Mouse (Mus musculus) C2C12 (cell line): ENCODE results near the gene Il4i1.

Experiments used
- CEBPB ChIP-seq: IDR thresholded peaks from one replicate; pipeline ENCODE4 v1.6.1; 2011; ENCODE audit warnings: low read depth, mild to moderate bottlenecking, control low read depth, moderate library complexity
- CTCF ChIP-seq: IDR thresholded peaks from one replicate; pipeline ENCODE4 v1.5.1; 2011; ENCODE audit not compliant: control insufficient read depth, insufficient read depth, insufficient read length
- FOSL1 ChIP-seq: IDR thresholded peaks from one replicate; pipeline ENCODE4 v1.8.0; 2011; ENCODE audit warnings: mild to moderate bottlenecking, low read length; ENCODE audit not compliant: poor library complexity, insufficient read depth, severe bottlenecking
- USF1 ChIP-seq: IDR thresholded peaks from one replicate; pipeline ENCODE4 v1.6.1; 2011; ENCODE audit warnings: low read depth, mild to moderate bottlenecking, control low read depth, moderate library complexity

DNA sequence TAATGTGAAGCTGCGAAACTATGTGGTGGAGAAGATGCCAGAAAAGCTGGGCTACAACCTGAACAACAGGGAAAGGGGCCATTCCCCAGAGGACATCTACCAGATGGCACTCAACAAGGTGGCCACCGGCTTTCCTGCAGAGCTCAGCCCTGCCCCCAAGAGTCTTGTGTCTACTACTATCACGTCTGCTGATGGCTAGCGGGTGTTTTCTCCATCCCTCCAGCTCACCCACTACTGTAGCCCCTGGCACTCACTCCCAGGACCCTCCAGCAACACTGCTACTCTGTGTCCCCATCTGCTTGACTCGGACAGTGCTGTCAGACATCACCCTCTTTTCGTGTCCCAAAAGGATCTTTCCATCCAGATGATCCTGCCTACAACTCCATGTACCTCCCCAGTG, 21.9 kb downstream of the Il4i1 start:
- TF ChIP-seq USF1 (no peak), CTCF (no peak), CEBPB (no peak), FOSL1 (no peak)
